Mouse (Mus musculus): ENCODE measurements at regions not wholly inside any gene's neighbourhood (a gene's known extent, or its start where the extent isn't known, plus 50 kb on each side); places are given as distances from the start of the nearest gene placed in this dataset.

GRCm38 (mm10) chr9:23139580-23140162 is 83.2 kb upstream of the Bmper start:
- DNase-seq = no peak
- Histone ChIP-seq H3K36me3 (replicated peaks; ENCODE audit: insufficient read depth, low read length) (no peaks in the 10 kb centered on the region), H3K9ac (replicated peaks) (no peak overlapping the region), H3K4me2 (ENCODE audit: low read depth, low read length) (no peak overlapping the region), H3K9me3 (ENCODE audit: low read length) (no peaks in the 10 kb centered on the region), H3K4me1 (ENCODE audit: insufficient read depth) (no peaks in the 10 kb centered on the region), H3K27ac (ENCODE audit: low read depth) (no peak overlapping the region), H3K4me3 (ENCODE audit: low read depth, low read length) (no peak overlapping the region), H3K27me3 (ENCODE audit: insufficient read depth, low read length) (no peaks in the 10 kb centered on the region)
- no peak for TF ChIP-seq EP300 (IDR thresholded peaks at IDR 0.05; ENCODE audit: low read depth)
- no peak for TF ChIP-seq CTCF (IDR thresholded peaks at IDR 0.05; ENCODE audit: low read depth)
- WGBS (ENCODE audit: insufficient replicate concordance) = 87% methylated on average over 4 of the region's 4 CpGs
- no peak for ATAC-seq

GRCm38 (mm10) chr9:23144281-23144680 is 78.6 kb upstream of the Bmper start:
- Histone ChIP-seq H3K4me1 (ENCODE audit: insufficient read depth) (no peaks in the 10 kb centered on the region), H3K4me3 (ENCODE audit: low read depth, low read length) (no peak overlapping the region), H3K9ac (replicated peaks) (no peak overlapping the region), H3K9me3 (ENCODE audit: low read length) (no peaks in the 10 kb centered on the region), H3K27me3 (ENCODE audit: insufficient read depth, low read length) (no peaks in the 10 kb centered on the region), H3K4me2 (ENCODE audit: low read depth, low read length) (no peak overlapping the region), H3K36me3 (replicated peaks; ENCODE audit: insufficient read depth, low read length) (no peaks in the 10 kb centered on the region), H3K27ac (ENCODE audit: low read depth) (no peak overlapping the region)
- WGBS (ENCODE audit: insufficient replicate concordance) = 80% methylated on average over 7 of the region's 7 CpGs
- ATAC-seq (no peak), DNase-seq (no peak)
- no peak for TF ChIP-seq CTCF (IDR thresholded peaks at IDR 0.05; ENCODE audit: low read depth)
- no peak for TF ChIP-seq EP300 (IDR thresholded peaks at IDR 0.05; ENCODE audit: low read depth)

GRCm38 (mm10) chr9:23150338-23150737 is 72.5 kb upstream of the Bmper start:
- Histone ChIP-seq H3K4me3 (ENCODE audit: low read depth, low read length) (no peak overlapping the region), H3K27ac (ENCODE audit: low read depth) (no peak overlapping the region), H3K9me3 (ENCODE audit: low read length) (no peaks in the 10 kb centered on the region), H3K4me2 (ENCODE audit: low read depth, low read length) (no peak overlapping the region), H3K9ac (replicated peaks) (no peak overlapping the region), H3K36me3 (replicated peaks; ENCODE audit: insufficient read depth, low read length) (no peaks in the 10 kb centered on the region), H3K27me3 (ENCODE audit: insufficient read depth, low read length) (no peaks in the 10 kb centered on the region), H3K4me1 (ENCODE audit: insufficient read depth) (no peaks in the 10 kb centered on the region)
- WGBS (ENCODE audit: insufficient replicate concordance) = 75% methylated on average over 6 of the region's 6 CpGs
- TF ChIP-seq CTCF (IDR thresholded peaks at IDR 0.05; ENCODE audit: low read depth) (no peak), EP300 (IDR thresholded peaks at IDR 0.05; ENCODE audit: low read depth) (no peak)
- DNase-seq (no peak), ATAC-seq (no peak)

DNA sequence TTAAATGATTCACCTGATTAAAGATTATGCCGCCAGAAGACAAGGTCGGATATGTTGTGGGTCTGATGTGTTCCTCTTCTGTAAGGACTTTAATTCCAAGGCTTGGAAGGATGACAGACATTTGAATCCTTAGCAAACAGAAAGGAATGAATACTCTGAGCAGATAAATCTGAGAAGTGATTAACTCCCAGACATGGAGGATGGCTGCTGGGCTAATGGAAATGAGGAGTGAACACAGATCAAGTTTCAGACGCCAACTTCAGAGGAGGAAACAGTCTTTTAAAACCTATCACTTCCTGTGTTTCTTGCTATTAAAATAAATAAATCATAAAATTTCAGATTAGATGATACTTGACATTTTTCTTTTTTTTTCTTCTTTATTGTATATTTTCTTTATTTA is 72.0 kb upstream of the Bmper start:
- no peak for ATAC-seq
- no peak overlapping the region for H3K4me3 ChIP-seq (ENCODE audit: low read depth, low read length)
- no peak for DNase-seq
- no peaks in the 10 kb centered on the region for H3K9me3 ChIP-seq (ENCODE audit: low read length)
- no peak overlapping the region for H3K9ac ChIP-seq (replicated peaks)
- no peaks in the 10 kb centered on the region for H3K27me3 ChIP-seq (ENCODE audit: insufficient read depth, low read length)
- no peaks in the 10 kb centered on the region for H3K4me1 ChIP-seq (ENCODE audit: insufficient read depth)
- TF ChIP-seq EP300 (IDR thresholded peaks at IDR 0.05; ENCODE audit: low read depth) (no peak), CTCF (IDR thresholded peaks at IDR 0.05; ENCODE audit: low read depth) (no peak)
- no peak overlapping the region for H3K4me2 ChIP-seq (ENCODE audit: low read depth, low read length)
- 49% methylated on average over 3 of the region's 3 CpGs for WGBS (ENCODE audit: insufficient replicate concordance)
- no peaks in the 10 kb centered on the region for H3K36me3 ChIP-seq (replicated peaks; ENCODE audit: insufficient read depth, low read length)
- H3K27ac ChIP-seq (ENCODE audit: low read depth) = no peak overlapping the region

- Histone ChIP-seq H3K9me3 (ENCODE audit: low read length) (no peaks in the 10 kb centered on the region), H3K27ac (ENCODE audit: low read depth) (no peak overlapping the region), H3K36me3 (replicated peaks; ENCODE audit: insufficient read depth, low read length) (no peaks in the 10 kb centered on the region), H3K4me1 (ENCODE audit: insufficient read depth) (no peaks in the 10 kb centered on the region), H3K9ac (replicated peaks) (no peak overlapping the region), H3K27me3 (ENCODE audit: insufficient read depth, low read length) (no peaks in the 10 kb centered on the region), H3K4me3 (ENCODE audit: low read depth, low read length) (no peak overlapping the region), H3K4me2 (ENCODE audit: low read depth, low read length) (no peak overlapping the region)
- ATAC-seq = no peak
- DNase-seq = no peak
- WGBS (ENCODE audit: insufficient replicate concordance) = 56% methylated on average over 1 of the region's 1 CpGs
- TF ChIP-seq EP300 (IDR thresholded peaks at IDR 0.05; ENCODE audit: low read depth) (no peak), CTCF (IDR thresholded peaks at IDR 0.05; ENCODE audit: low read depth) (no peak)
Observed at GRCm38 (mm10) chr9:23151953-23152490, 70.9 kb upstream of the Bmper start.

DNA sequence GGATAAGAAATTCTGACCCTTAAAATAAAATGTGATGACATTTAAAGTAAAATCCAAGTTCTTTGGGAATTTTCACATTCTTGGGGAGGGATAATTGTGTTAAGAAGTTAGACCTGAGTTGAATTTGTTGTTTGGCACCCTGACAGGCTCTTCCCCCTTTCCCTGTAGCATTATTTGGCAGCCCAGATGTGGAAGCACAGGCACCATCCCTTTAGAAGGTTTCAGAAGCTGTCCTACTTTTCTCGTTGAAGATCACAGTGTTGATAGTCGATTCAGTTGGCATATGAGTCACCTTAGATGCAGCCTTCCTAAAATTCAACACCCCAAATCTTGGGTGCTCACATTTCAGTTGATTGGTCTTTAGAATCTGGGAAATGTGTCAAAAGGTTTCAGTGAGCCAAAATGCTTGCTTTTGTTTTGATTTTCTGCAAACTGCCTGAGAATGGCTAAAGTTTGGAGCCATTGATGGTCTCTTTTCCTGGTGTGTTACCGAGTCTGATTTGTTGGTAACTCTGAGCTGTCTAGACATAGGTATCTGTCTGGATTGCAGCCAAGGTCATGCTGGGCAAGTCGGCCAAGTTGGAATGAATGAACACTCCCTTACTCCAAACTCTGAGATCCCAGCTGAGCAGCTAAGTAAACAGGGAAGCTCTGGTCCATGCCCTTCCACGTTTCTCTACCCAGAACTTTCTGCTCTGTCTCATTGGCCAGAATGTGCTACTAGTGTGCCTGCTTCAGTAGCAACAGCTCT is 65.9 kb upstream of the Bmper start:
- Histone ChIP-seq H3K4me1 (ENCODE audit: insufficient read depth) (no peaks in the 10 kb centered on the region), H3K36me3 (replicated peaks; ENCODE audit: insufficient read depth, low read length) (no peaks in the 10 kb centered on the region), H3K27ac (ENCODE audit: low read depth) (no peak overlapping the region), H3K4me2 (ENCODE audit: low read depth, low read length) (no peak overlapping the region), H3K4me3 (ENCODE audit: low read depth, low read length) (no peak overlapping the region), H3K27me3 (ENCODE audit: insufficient read depth, low read length) (no peaks in the 10 kb centered on the region), H3K9me3 (ENCODE audit: low read length) (no peaks in the 10 kb centered on the region), H3K9ac (replicated peaks) (no peak overlapping the region)
- WGBS (ENCODE audit: insufficient replicate concordance) = 37% methylated on average over 5 of the region's 5 CpGs
- TF ChIP-seq EP300 (IDR thresholded peaks at IDR 0.05; ENCODE audit: low read depth) (no peak), CTCF (IDR thresholded peaks at IDR 0.05; ENCODE audit: low read depth) (no peak)
- ATAC-seq (no peak), DNase-seq (no peak)
